Mouse (Mus musculus) neural tube, embryonic 12.5 days (tissue): Measurements from ENCODE around the gene Mgst1. TPM values are rescaled to one million over a fixed set of nuclear protein-coding genes. Genes with fewer than 3 reads are reported as not detected.
A peak's percentile ranks its signal among the peaks of the same experiment; 100 is the strongest.

Experiments used
- ATAC-seq: fragments of 200-750 bp; cut with Nextera tagmentation; 2 replicates; pipeline ENCODE4 v1.8.0; 2017; ENCODE audit warnings: low read depth, mild to moderate bottlenecking, moderate TSS enrichment, moderate library complexity; ENCODE audit not compliant: low FRiP score
- H3K27ac ChIP-seq: fragments of 300-500 bp; sonication (generic); 2 replicates; pipeline ENCODE4 v1.5.1; 2016
- H3K27me3 ChIP-seq: fragments of 300-500 bp; sonication (generic); replicated peaks from 2 replicates; pipeline ENCODE4 v1.6.1; 2016; ENCODE audit warnings: mild to moderate bottlenecking
- H3K36me3 ChIP-seq: fragments of 300-500 bp; sonication (generic); 2 replicates; pipeline ENCODE4 v1.6.1; 2016; ENCODE audit warnings: mild to moderate bottlenecking
- H3K4me1 ChIP-seq: fragments of 300-500 bp; sonication (generic); 2 replicates; pipeline ENCODE4 v1.6.1; 2016
- H3K4me2 ChIP-seq: fragments of 300-500 bp; sonication (generic); replicated peaks from 2 replicates; pipeline ENCODE4 v1.6.1; 2016; ENCODE audit warnings: mild to moderate bottlenecking
- H3K4me3 ChIP-seq: fragments of 300-500 bp; sonication (generic); 2 replicates; pipeline ENCODE4 v1.5.1; 2016
- H3K9ac ChIP-seq: fragments of 300-500 bp; sonication (generic); 2 replicates; pipeline ENCODE4 v1.6.1; 2016; ENCODE audit warnings: mild to moderate bottlenecking
- H3K9me3 ChIP-seq: fragments of 300-500 bp; sonication (generic); 2 replicates; pipeline ENCODE4 v1.6.1; 2016; ENCODE audit warnings: mild to moderate bottlenecking
- WGBS: fragments of 180-500 bp; shearing (Covaris S2); methylation state at CpG from one replicate; pipeline ENCODE4 v1.1.7; 2016; 5-methylcytosine and 5-hydroxymethylcytosine counted together
- polyA plus RNA-seq: library from polyadenylated mRNA; unstranded; fragments of >200 nt; fragmentation: Nextera tagmentation; extraction: Ambion mirVana; gene quantifications from 2 replicates; pipeline ENCODE4 v1.2.1, GENCODE M21; 2016

Mgst1 gene
- polyA plus RNA-seq = 64.0 and 67.7 TPM in 2 replicates

- H3K4me2 ChIP-seq = peak within 1 kb of the TSS; percentile 68
- H3K27ac ChIP-seq = no peak within 1 kb of the TSS
- ATAC-seq = 0 out of 2 replicates have a peak, but pooled peaks have one; percentile 23
- peak within 1 kb of the TSS; percentile 39 for H3K4me3 ChIP-seq
- no peaks in the 10 kb centered on the region for H3K36me3 ChIP-seq
- 0 out of 2 replicates have a peak, but pooled peaks cover 10% of the 10 kb centered on the region for H3K4me1 ChIP-seq
- 0 out of 2 replicates have a peak within 1 kb of the TSS, but pooled peaks have one; percentile 13 for H3K9ac ChIP-seq
- no peaks in the 10 kb centered on the region for H3K27me3 ChIP-seq
- no peaks in the 10 kb centered on the region for H3K9me3 ChIP-seq
- WGBS = under 1% methylated on average over 5 of the region's 5 CpGs
Measured at GRCm38 (mm10) chr6:138139930-138140329, at the start of gene Mgst1. TSS of gene Mgst1 (plus strand) at chr6:138140316.

DNA sequence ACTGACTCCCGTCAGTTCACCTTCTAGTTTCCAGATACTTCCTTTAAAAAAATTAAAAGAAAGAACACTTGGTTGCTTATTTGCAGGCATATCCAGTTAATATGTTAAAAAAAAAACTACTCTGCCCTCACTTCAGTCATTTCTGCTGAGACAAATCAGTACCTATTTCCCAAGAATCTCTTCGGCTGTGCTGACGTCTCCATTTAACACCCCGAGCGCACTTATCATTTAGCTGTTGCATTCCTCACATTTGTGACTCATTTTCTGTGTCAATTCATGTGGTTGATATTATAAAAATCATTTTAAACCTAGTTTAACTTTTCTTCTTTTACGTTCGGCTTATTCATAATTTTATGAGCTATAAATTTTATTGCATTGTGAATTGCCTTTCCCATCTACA is 47.7 kb upstream of the Mgst1 start:
- H3K4me2 ChIP-seq = no peak overlapping the region
- 91% methylated on average over 7 of the region's 7 CpGs for WGBS
- no peaks in the 10 kb centered on the region for H3K9me3 ChIP-seq
- H3K4me1 ChIP-seq = no peaks in the 10 kb centered on the region
- no peak overlapping the region for H3K9ac ChIP-seq
- no peak overlapping the region for H3K27ac ChIP-seq
- no peaks in the 10 kb centered on the region for H3K27me3 ChIP-seq
- no peaks in the 10 kb centered on the region for H3K36me3 ChIP-seq
- H3K4me3 ChIP-seq = no peak overlapping the region
- ATAC-seq = no peak

- no peak overlapping the region for H3K4me3 ChIP-seq
- H3K4me2 ChIP-seq = no peak overlapping the region
- no peak overlapping the region for H3K27ac ChIP-seq
- ATAC-seq = no peak
- no peaks in the 10 kb centered on the region for H3K4me1 ChIP-seq
- no peaks in the 10 kb centered on the region for H3K36me3 ChIP-seq
- H3K9me3 ChIP-seq = no peaks in the 10 kb centered on the region
- H3K9ac ChIP-seq = no peak overlapping the region
- no peaks in the 10 kb centered on the region for H3K27me3 ChIP-seq
- 88% methylated on average over 3 of the region's 3 CpGs for WGBS
Measured at GRCm38 (mm10) chr6:138095060-138095459, 45.1 kb upstream of the Mgst1 start.

- Histone ChIP-seq H3K9me3 (no peaks in the 10 kb centered on the region), H3K9ac (no peak overlapping the region), H3K27me3 (no peaks in the 10 kb centered on the region), H3K27ac (no peak overlapping the region), H3K4me2 (no peak overlapping the region), H3K4me1 (no peaks in the 10 kb centered on the region), H3K4me3 (no peak overlapping the region), H3K36me3 (no peaks in the 10 kb centered on the region)
- ATAC-seq = no peak
- WGBS = 81% methylated on average over 3 of the region's 3 CpGs
Measured at GRCm38 (mm10) chr6:138099646-138100045, 40.5 kb upstream of the Mgst1 start.

GRCm38 (mm10) chr6:138101843-138102242 is 38.3 kb upstream of the Mgst1 start:
- Histone ChIP-seq H3K27me3 (no peaks in the 10 kb centered on the region), H3K4me3 (no peak overlapping the region), H3K9ac (no peak overlapping the region), H3K36me3 (no peaks in the 10 kb centered on the region), H3K27ac (no peak overlapping the region), H3K9me3 (no peaks in the 10 kb centered on the region), H3K4me1 (no peaks in the 10 kb centered on the region), H3K4me2 (no peak overlapping the region)
- 85% methylated on average over 4 of the region's 4 CpGs for WGBS
- ATAC-seq = no peak

GRCm38 (mm10) chr6:138102940-138103339 is 37.2 kb upstream of the Mgst1 start:
- H3K36me3 ChIP-seq = no peaks in the 10 kb centered on the region
- no peak overlapping the region for H3K4me3 ChIP-seq
- no peak overlapping the region for H3K27ac ChIP-seq
- no peaks in the 10 kb centered on the region for H3K27me3 ChIP-seq
- WGBS = 80% methylated on average over 7 of the region's 7 CpGs
- no peak for ATAC-seq
- no peak overlapping the region for H3K9ac ChIP-seq
- H3K9me3 ChIP-seq = no peaks in the 10 kb centered on the region
- H3K4me2 ChIP-seq = no peak overlapping the region
- H3K4me1 ChIP-seq = no peaks in the 10 kb centered on the region

DNA sequence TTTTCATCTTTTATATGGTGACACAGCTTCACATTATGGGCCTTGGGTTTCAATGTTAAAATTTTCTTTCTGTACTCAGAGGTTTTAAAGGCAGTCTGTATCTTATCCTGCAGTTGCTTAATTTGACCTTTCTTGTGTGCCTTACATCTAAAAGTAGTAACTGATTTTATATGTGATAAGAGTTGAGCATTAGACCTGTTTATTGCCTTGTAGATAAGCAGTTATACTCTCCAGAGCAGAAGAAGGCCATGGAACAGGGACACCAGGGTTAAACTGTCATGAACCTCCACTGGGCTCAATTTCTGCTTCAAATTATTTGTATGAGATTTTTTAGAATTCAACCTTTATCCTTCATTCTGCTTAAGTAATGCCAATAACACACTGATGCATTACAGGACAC is 35.6 kb upstream of the Mgst1 start:
- no peak overlapping the region for H3K4me3 ChIP-seq
- no peak overlapping the region for H3K27ac ChIP-seq
- no peaks in the 10 kb centered on the region for H3K4me1 ChIP-seq
- ATAC-seq = no peak
- H3K4me2 ChIP-seq = no peak overlapping the region
- H3K9ac ChIP-seq = no peak overlapping the region
- no peaks in the 10 kb centered on the region for H3K27me3 ChIP-seq
- H3K36me3 ChIP-seq = no peaks in the 10 kb centered on the region
- H3K9me3 ChIP-seq = no peaks in the 10 kb centered on the region

- Histone ChIP-seq H3K4me2 (no peak overlapping the region), H3K27me3 (no peaks in the 10 kb centered on the region), H3K4me3 (no peak overlapping the region), H3K4me1 (no peaks in the 10 kb centered on the region), H3K9ac (no peak overlapping the region), H3K27ac (no peak overlapping the region), H3K9me3 (no peaks in the 10 kb centered on the region), H3K36me3 (no peaks in the 10 kb centered on the region)
- 88% methylated on average over 3 of the region's 3 CpGs for WGBS
- no peak for ATAC-seq
Measured at GRCm38 (mm10) chr6:138117496-138117895, 22.6 kb upstream of the Mgst1 start.

- Histone ChIP-seq H3K9ac (no peak overlapping the region), H3K27ac (no peak overlapping the region), H3K4me2 (no peak overlapping the region), H3K9me3 (no peaks in the 10 kb centered on the region), H3K4me3 (no peak overlapping the region), H3K4me1 (no peaks in the 10 kb centered on the region), H3K27me3 (no peaks in the 10 kb centered on the region), H3K36me3 (no peaks in the 10 kb centered on the region)
- no peak for ATAC-seq
- WGBS = 88% methylated on average over 10 of the region's 10 CpGs
Measured at GRCm38 (mm10) chr6:138128392-138129335, 11.5 kb upstream of the Mgst1 start.

GRCm38 (mm10) chr6:138130541-138130940 is 9.6 kb upstream of the Mgst1 start:
- Histone ChIP-seq H3K9ac (no peak overlapping the region), H3K36me3 (no peaks in the 10 kb centered on the region), H3K27ac (no peak overlapping the region), H3K4me3 (no peak overlapping the region), H3K27me3 (no peaks in the 10 kb centered on the region), H3K4me2 (no peak overlapping the region), H3K9me3 (no peaks in the 10 kb centered on the region), H3K4me1 (no peaks in the 10 kb centered on the region)
- 0 out of 2 replicates have a peak, but pooled peaks have one; percentile 21 for ATAC-seq
- WGBS = 73% methylated on average over 3 of the region's 3 CpGs

DNA sequence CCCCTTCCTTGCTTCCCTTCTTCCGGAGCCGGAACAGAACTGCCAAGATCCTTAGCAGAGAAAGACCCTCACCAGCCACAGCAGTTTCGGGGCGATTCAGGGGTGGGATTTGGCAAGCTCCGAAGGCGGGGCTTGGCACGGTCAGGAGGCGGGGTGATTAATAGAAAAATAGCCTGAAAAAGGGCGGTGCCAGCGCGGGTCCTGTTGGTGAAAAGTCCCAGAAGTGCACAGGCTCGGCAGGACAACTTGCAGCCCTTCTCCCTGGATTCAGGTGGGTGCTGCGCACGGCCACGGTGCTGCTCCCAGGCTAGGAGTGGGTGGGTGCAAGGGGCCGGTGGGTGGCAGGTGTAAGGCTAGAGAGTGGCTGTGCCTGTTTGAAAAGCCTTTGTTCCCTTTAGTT is 220 bp downstream of the Mgst1 start:
- peak; percentile 84 for ATAC-seq
- peak overlapping the region; percentile 68 for H3K4me2 ChIP-seq
- H3K36me3 ChIP-seq = no peaks in the 10 kb centered on the region
- peak overlapping the region; percentile 39 for H3K4me3 ChIP-seq
- no peak overlapping the region for H3K9ac ChIP-seq
- H3K27ac ChIP-seq = no peak overlapping the region
- 0 out of 2 replicates have a peak, but pooled peaks cover 10% of the 10 kb centered on the region for H3K4me1 ChIP-seq
- no peaks in the 10 kb centered on the region for H3K27me3 ChIP-seq
- H3K9me3 ChIP-seq = no peaks in the 10 kb centered on the region
- WGBS = 2% methylated on average over 16 of the region's 16 CpGs

DNA sequence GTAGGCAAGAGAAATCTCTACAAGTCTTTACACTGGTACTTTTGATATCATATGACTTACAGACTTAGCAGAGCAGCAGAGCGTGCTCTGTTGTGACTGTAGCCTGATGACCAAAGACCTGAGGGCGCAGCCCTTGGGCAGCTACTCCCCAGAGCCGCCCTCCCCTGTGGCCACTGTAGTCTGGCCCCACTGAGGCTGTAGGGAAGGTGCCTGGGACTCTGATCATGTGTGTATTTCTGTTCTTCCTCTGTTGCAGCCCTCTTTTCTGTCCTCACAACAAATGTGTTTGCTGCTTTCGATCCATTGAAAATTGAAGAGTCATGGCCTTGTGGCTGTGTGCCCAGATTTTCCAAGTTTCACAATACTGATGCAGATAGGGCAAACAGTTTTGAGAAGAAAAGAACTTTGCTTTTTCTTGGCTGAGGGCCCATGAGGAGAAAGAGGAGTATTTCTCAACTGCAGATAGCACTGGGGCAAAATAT is 1.0 kb downstream of the Mgst1 start:
- H3K4me3 ChIP-seq = no peak overlapping the region
- no peak overlapping the region for H3K9ac ChIP-seq
- H3K4me1 ChIP-seq = 0 out of 2 replicates have a peak, but pooled peaks cover 10% of the 10 kb centered on the region
- H3K27me3 ChIP-seq = no peaks in the 10 kb centered on the region
- peak overlapping the region; percentile 68 for H3K4me2 ChIP-seq
- peak; percentile 52; the same call in 1 of the 2 replicates for ATAC-seq
- no peaks in the 10 kb centered on the region for H3K9me3 ChIP-seq
- 51% methylated on average over 4 of the region's 4 CpGs for WGBS
- no peaks in the 10 kb centered on the region for H3K36me3 ChIP-seq
- no peak overlapping the region for H3K27ac ChIP-seq
